Mouse (Mus musculus) lung, embryonic 15.5 days (tissue): ENCODE data around the gene Ndn. TPM values are rescaled to one million over a fixed set of nuclear protein-coding genes. Genes with fewer than 3 reads are reported as not detected.
A peak's percentile ranks its signal among the peaks of the same experiment; 100 is the strongest.

Source experiments
- ATAC-seq: fragments of 200-750 bp; cut with Nextera tagmentation; 2 replicates; pipeline ENCODE4 v1.8.0; 2017; ENCODE audit warnings: moderate number of reproducible peaks, borderline replicate concordance; ENCODE audit not compliant: low FRiP score, low TSS enrichment; ENCODE audit errors: extremely low read depth
- H3K27ac ChIP-seq: fragments of 300-500 bp; sonication (generic); 2 replicates; pipeline ENCODE4 v1.5.1; 2015; ENCODE audit warnings: moderate library complexity, mild to moderate bottlenecking, inconsistent platforms
- H3K27me3 ChIP-seq: fragments of 300-500 bp; sonication (generic); 2 replicates; pipeline ENCODE4 v1.6.1; 2015; ENCODE audit warnings: inconsistent platforms
- H3K36me3 ChIP-seq: fragments of 300-500 bp; sonication (generic); 2 replicates; pipeline ENCODE4 v1.6.1; 2015; ENCODE audit warnings: inconsistent platforms
- H3K4me1 ChIP-seq: fragments of 300-500 bp; sonication (generic); 2 replicates; pipeline ENCODE4 v1.6.1; 2015; ENCODE audit warnings: inconsistent platforms
- H3K4me2 ChIP-seq: fragments of 300-500 bp; sonication (generic); 2 replicates; pipeline ENCODE4 v1.6.1; 2015; ENCODE audit warnings: inconsistent platforms, mild to moderate bottlenecking, moderate library complexity
- H3K4me3 ChIP-seq: fragments of 300-500 bp; sonication (generic); 2 replicates; pipeline ENCODE4 v1.5.1; 2015; ENCODE audit warnings: mild to moderate bottlenecking, inconsistent platforms
- H3K9ac ChIP-seq: fragments of 300-500 bp; sonication (generic); 2 replicates; pipeline ENCODE4 v1.6.1; 2015; ENCODE audit warnings: inconsistent platforms
- H3K9me3 ChIP-seq: fragments of 300-500 bp; sonication (generic); 2 replicates; pipeline ENCODE4 v1.6.1; 2016; ENCODE audit warnings: inconsistent platforms
- WGBS: fragments of 180-500 bp; shearing (Covaris S2); methylation state at CpG from one replicate; pipeline ENCODE4 v1.1.7; 2015; 5-methylcytosine and 5-hydroxymethylcytosine counted together
- polyA plus RNA-seq: library from polyadenylated mRNA; unstranded; fragments of >200 nt; fragmentation: Nextera tagmentation; extraction: Ambion mirVana; gene quantifications from 2 replicates; pipeline ENCODE4 v1.2.1, GENCODE M21; 2015

The Ndn gene
- polyA plus RNA-seq, 1 experiment from 2014 or later = 76.6 TPM

DNA sequence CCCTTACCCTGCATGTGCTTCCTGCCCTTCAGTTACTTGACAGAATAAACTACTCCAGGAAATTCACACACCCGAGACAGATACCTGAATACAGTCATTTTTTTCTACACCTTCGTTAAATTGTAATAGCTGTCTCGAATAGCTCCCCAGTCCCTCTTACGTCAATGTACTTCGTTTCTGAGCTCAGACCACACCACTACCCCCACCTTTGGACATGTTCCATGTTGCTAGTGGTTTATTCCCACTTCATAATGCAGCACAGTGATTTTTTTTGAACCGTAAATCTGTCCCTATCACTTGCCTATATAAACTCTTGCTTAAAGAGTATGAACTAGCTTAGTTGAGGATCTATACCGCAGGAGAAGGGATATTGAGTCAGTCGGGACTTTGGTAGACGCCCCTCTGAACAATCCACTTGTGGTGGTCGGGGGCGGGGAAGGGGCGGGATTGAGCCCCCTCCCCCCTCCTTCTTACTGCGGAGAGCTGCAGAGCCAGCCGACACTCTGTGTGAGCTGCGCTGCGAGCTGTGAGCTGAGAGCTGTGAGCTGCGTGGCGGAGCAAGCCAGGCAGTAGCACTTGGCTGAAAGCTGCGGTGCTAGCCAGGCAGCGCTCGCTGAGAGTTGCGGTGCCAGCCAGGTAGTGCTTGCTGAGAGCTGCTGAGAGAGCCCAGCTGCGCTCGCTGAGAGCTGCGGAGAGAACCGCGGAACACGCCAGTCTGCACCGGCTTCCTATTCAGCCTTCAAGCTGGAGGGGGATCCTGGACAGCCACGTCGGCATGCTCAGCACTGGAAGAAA, 30.3 kb downstream of the Ndn start, which contains the start of gene Magel2:
Gene Magel2, plus strand, starts transcription at position 501 of the 795 bp plus-strand sequence.
- Histone ChIP-seq H3K27ac (no peak within 1 kb of the TSS), H3K9ac (peak within 1 kb of the TSS; percentile 31), H3K36me3 (no peaks in the 10 kb centered on the region), H3K4me1 (no peaks in the 10 kb centered on the region), H3K9me3 (no peaks in the 10 kb centered on the region), H3K27me3 (no peaks in the 10 kb centered on the region), H3K4me2 (peak within 1 kb of the TSS; percentile 75), H3K4me3 (peak within 1 kb of the TSS; percentile 44)
- peak; percentile 81; the same call in 1 of the 2 replicates for ATAC-seq
- WGBS = 19% methylated on average over 31 of the region's 31 CpGs

DNA sequence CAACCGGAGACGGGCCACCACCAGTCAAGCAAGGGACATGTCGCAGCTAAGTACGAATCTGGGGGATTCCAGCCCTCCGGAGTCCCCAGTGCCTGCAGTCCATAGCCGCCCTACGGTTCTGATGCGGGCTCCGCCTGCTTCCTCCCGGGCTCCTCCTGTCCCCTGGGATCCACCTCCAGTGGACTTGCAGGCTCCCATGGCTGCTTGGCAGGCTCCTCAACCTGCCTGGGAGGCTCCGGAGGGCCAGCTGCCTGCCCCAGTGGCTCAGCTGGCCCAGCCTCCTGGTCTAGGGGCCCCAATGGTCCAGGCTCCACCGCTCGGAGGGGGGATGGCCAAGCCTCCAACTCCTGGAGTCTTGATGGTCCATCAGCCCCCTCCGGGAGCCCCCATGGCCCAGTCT, 30.9 kb downstream of the Ndn start:
- ATAC-seq = peak; percentile 50
- H3K4me1 ChIP-seq = no peaks in the 10 kb centered on the region
- WGBS = 24% methylated on average over 13 of the region's 14 CpGs
- H3K27ac ChIP-seq = no peak overlapping the region
- H3K9me3 ChIP-seq = no peaks in the 10 kb centered on the region
- peak overlapping the region; percentile 75 for H3K4me2 ChIP-seq
- H3K9ac ChIP-seq = peak overlapping the region; percentile 31
- H3K27me3 ChIP-seq = no peaks in the 10 kb centered on the region
- no peaks in the 10 kb centered on the region for H3K36me3 ChIP-seq
- H3K4me3 ChIP-seq = peak overlapping the region; percentile 44

DNA sequence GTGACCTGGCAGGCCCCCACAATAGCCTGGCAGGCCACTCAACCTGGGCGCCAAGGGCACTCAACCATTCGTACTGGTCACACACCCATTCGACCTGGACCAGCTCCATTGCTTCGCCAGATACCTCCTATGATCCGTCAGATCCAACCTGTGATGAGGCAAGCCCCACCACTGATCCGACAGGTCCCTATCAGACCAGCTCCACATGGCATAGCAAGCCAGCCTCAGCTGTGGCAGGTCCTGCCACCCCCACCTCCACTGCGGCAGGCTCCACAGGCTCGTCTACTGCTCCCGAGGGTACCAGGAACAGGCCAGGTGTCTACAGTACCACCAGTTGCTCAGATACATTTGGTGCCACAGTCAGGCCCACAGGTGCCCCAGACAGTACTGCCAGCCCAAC, 32.2 kb downstream of the Ndn start:
- Histone ChIP-seq H3K27ac (no peak overlapping the region), H3K4me2 (no peak overlapping the region), H3K27me3 (no peaks in the 10 kb centered on the region), H3K36me3 (no peaks in the 10 kb centered on the region), H3K9me3 (no peaks in the 10 kb centered on the region), H3K4me3 (no peak overlapping the region), H3K9ac (no peak overlapping the region), H3K4me1 (no peaks in the 10 kb centered on the region)
- no peak for ATAC-seq
- WGBS = 89% methylated on average over 9 of the region's 9 CpGs

DNA sequence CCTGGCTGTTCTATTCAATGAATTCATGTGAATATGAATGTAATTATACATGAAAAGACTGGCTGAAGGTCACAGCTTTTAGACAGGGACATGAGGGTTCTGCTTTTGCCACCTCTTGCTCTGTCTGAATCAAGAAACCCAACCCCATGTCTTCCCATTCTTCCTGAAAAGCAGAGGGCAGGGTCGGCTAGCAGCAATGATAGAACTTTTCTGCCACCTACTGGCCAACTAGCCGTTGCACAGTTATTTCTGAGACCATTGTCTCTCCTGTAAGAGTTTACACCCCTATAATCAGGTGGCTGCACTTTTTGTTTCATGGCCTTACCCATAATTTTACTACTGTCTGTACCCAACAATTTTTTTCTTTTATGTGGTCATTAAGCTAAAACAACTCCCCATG, 36.0 kb downstream of the Ndn start:
- Histone ChIP-seq H3K9me3 (no peaks in the 10 kb centered on the region), H3K4me3 (no peak overlapping the region), H3K9ac (no peak overlapping the region), H3K4me2 (no peak overlapping the region), H3K27ac (no peak overlapping the region), H3K27me3 (no peaks in the 10 kb centered on the region), H3K4me1 (no peaks in the 10 kb centered on the region), H3K36me3 (no peaks in the 10 kb centered on the region)
- WGBS = 3% methylated on average over 2 of the region's 2 CpGs
- ATAC-seq = no peak

DNA sequence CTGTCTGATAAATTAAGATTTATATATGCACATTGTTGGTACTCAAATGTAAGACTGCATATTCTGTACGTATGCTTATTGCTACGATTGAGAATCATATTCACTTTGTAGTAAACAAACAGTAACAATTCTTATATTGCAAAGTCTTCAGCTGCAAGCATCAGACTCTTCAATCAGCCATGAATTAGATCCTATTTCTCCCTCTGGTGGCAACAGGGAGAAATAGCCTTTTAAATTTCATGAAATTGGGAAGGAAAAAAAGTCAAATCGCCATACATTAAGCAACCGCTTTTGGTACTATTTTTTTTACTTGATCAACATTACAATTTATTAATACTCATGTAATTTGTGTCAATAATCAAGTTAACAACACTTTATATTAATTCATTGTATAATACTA, 41.9 kb downstream of the Ndn start:
- ATAC-seq = no peak
- 42% methylated on average over 4 of the region's 4 CpGs for WGBS

DNA sequence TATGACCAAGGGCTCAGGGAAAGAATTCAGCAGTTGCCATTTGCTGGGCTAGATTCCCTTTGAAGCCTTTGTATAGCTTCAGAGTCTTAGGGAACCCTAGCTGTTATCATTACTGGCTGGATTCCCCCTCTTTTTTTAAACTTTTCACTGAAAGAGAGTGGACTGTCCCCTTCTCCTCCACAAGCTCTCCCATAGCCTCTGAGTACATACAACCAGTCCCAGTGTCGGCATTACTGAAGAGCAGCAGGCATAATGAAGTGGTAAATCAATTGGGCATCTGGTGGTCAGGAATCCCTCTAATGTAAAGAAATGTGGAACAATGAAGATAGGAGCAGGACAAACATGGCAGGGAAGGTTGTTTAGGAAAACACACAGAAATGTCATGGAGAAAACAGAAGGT, 45.8 kb downstream of the Ndn start:
- WGBS = 50% methylated on average over 1 of the region's 1 CpGs
- no peaks in the 10 kb centered on the region for H3K36me3 ChIP-seq
- no peak overlapping the region for H3K4me2 ChIP-seq
- H3K4me1 ChIP-seq = no peaks in the 10 kb centered on the region
- H3K4me3 ChIP-seq = no peak overlapping the region
- H3K9me3 ChIP-seq = no peaks in the 10 kb centered on the region
- H3K27me3 ChIP-seq = no peaks in the 10 kb centered on the region
- ATAC-seq = no peak
- no peak overlapping the region for H3K9ac ChIP-seq
- no peak overlapping the region for H3K27ac ChIP-seq

More for the DNA sequence above, 41.9 kb downstream of the Ndn start:
- Histone ChIP-seq H3K9ac (no peak overlapping the region), H3K4me3 (no peak overlapping the region), H3K27me3 (no peaks in the 10 kb centered on the region), H3K4me1 (no peaks in the 10 kb centered on the region), H3K4me2 (no peak overlapping the region), H3K9me3 (no peaks in the 10 kb centered on the region), H3K36me3 (no peaks in the 10 kb centered on the region), H3K27ac (no peak overlapping the region)

Other genes with a start within 250 kb of the Ndn start
- 0.89 and 1.4 TPM in 2 replicates for gene Magel2, start 30.4 kb downstream of the Ndn start, polyA plus RNA-seq
- gene Mkrn3, start 73.6 kb downstream of the Ndn start, polyA plus RNA-seq = 5.0 and 5.1 TPM in 2 replicates
- 31.0 and 33.7 TPM in 2 replicates for gene Peg12, start 117.9 kb downstream of the Ndn start, polyA plus RNA-seq